Mouse (Mus musculus) Patski (cell line): Measurements from ENCODE around the gene Gm8265. TPM values are rescaled to one million over a fixed set of nuclear protein-coding genes. Genes with fewer than 3 reads are reported as not detected.
"Not testable (repeated sequence)": the region's sequence is repeated elsewhere in the genome, so short reads cannot be mapped to it uniquely, and the experiment has no call there.

ENCODE experiments used
- ATAC-seq: fragments of 100-300 bp; one replicate; pipeline ENCODE4 v1.8.0; 2021
- CTCF ChIA-PET: fragments of 350-600 bp; sonication (Branson Sonifier 250); formaldehyde crosslinking; loops from one replicate; lab custom pipeline; 2022; ENCODE audit warnings: inconsistent platforms; lab: Charles Lee
- POLR2A ChIA-PET: fragments of 350-600 bp; sonication (Branson Sonifier 250); formaldehyde crosslinking; loops from one replicate; lab custom pipeline; 2022; ENCODE audit warnings: antibody characterized with exemption, inconsistent platforms; lab: Charles Lee
- DNase-seq: peaks from one replicate; pipeline ENCODE4 v3.0.0-alpha.2; 2011; ENCODE audit warnings: low read depth, low spot score
- H3K27me3 ChIP-seq: fragments of 371-371 bp; one replicate; pipeline ENCODE4 v1.5.1; 2021
- in situ Hi-C: fragments of 300-500 bp; cut with MboI; formaldehyde crosslinking; loops from 3 replicates; pipeline ENCODE4 v1.11.1; 2018; ENCODE audit warnings: low pct_unique_long_range_greater_than_20kb, mixed read lengths
- polyA plus RNA-seq: library from polyadenylated mRNA; unstranded; gene quantifications from one replicate; pipeline ENCODE4 v1.2.3, GENCODE M21; 2021

Gm8265 gene
- polyA plus RNA-seq = not detected

GRCm38 (mm10) chr14:5632928-5633327 is at the start of gene Gm8265:
Gm8265 (minus strand) TSS chr14:5633028.
- CTCF ChIA-PET, DNase-seq, in situ Hi-C loops, H3K27me3 ChIP-seq, POLR2A ChIA-PET, ATAC-seq: not testable (repeated sequence)

Other genes with a start within 250 kb of the Gm8265 start
- gene Gm3500, start 244.0 kb downstream of the Gm8265 start, polyA plus RNA-seq = not detected
- gene Gm3194, start 177.6 kb downstream of the Gm8265 start, polyA plus RNA-seq = not detected
- gene Gm8246, start 155.2 kb downstream of the Gm8265 start, polyA plus RNA-seq = not detected
- not detected for gene Gm3187, start 148.8 kb downstream of the Gm8265 start, polyA plus RNA-seq
- not detected for gene Gm3488, start 131.4 kb downstream of the Gm8265 start, polyA plus RNA-seq
- gene Gm3532, start 94.5 kb downstream of the Gm8265 start, polyA plus RNA-seq = not detected
- not detected for gene Gm9603, start 54.4 kb upstream of the Gm8265 start, polyA plus RNA-seq
- gene Gm3373, start 108.5 kb upstream of the Gm8265 start, polyA plus RNA-seq = not detected
- not detected for gene Gm3383, start 175.0 kb upstream of the Gm8265 start, polyA plus RNA-seq
- not detected for gene Gm3424, start 197.3 kb upstream of the Gm8265 start, polyA plus RNA-seq
- not detected for gene Gm8237, start 247.4 kb upstream of the Gm8265 start, polyA plus RNA-seq